Mouse (Mus musculus) bone marrow, adult 2 months (tissue): ENCODE measurements around the gene Erc2. TPM values are rescaled to one million over a fixed set of nuclear protein-coding genes. Genes with fewer than 3 reads are reported as not detected.

Experiments used
- H3K27ac ChIP-seq: fragments of 200-500 bp; 2 replicates; pipeline ENCODE4 v1.5.1; 2012; ENCODE audit warnings: low read depth, mild to moderate bottlenecking, control low read depth, inconsistent platforms, low read length; ENCODE audit not compliant: control insufficient read depth, poor library complexity, insufficient read depth
- H3K4me1 ChIP-seq: fragments of 200-500 bp; 2 replicates; pipeline ENCODE4 v1.6.1; 2011; ENCODE audit warnings: low read length; ENCODE audit not compliant: control insufficient read depth, insufficient read depth
- H3K4me3 ChIP-seq: fragments of 200-500 bp; replicated peaks from 2 replicates; pipeline ENCODE3; 2011; ENCODE audit warnings: mild to moderate bottlenecking, low read depth, low read length, control low read depth; ENCODE audit not compliant: control insufficient read depth
- CTCF ChIP-seq: fragments of 200-500 bp; IDR thresholded peaks from 2 replicates; pipeline ENCODE4 v1.5.1; 2011; ENCODE audit warnings: low read length, control low read depth; ENCODE audit not compliant: control insufficient read depth, insufficient read depth
- POLR2A ChIP-seq: fragments of 200-500 bp; IDR thresholded peaks from 2 replicates; pipeline ENCODE4 v1.6.1; 2011; ENCODE audit warnings: low read depth, mild to moderate bottlenecking, control low read depth, low read length, borderline replicate concordance; ENCODE audit not compliant: control insufficient read depth
- WGBS: fragments of 180-500 bp; shearing (Covaris S2); methylation state at CpG from one replicate; pipeline ENCODE4 v1.1.7; 2018; 5-methylcytosine and 5-hydroxymethylcytosine counted together
- polyA plus RNA-seq: library from polyadenylated mRNA; stranded (reverse); fragments of >200 nt; gene quantifications from 2 replicates; pipeline ENCODE4 v1.2.4, GENCODE M21; 2011; ENCODE audit warnings: low replicate concordance; ENCODE audit not compliant: missing spikeins, insufficient read depth, insufficient read length

Gene Erc2
- polyA plus RNA-seq, 1 experiment: not detected

- no peak for TF ChIP-seq CTCF
- TF ChIP-seq POLR2A: no peak
- no peak overlapping the region for H3K4me3 ChIP-seq
- H3K27ac ChIP-seq: no peak overlapping the region
- H3K4me1 ChIP-seq: no peaks in the 10 kb centered on the region
- 73% methylated on average over 6 of the region's 6 CpGs for WGBS
Observed at GRCm38 (mm10) chr14:28470212-28470611, 848.0 kb downstream of the Erc2 start.

DNA sequence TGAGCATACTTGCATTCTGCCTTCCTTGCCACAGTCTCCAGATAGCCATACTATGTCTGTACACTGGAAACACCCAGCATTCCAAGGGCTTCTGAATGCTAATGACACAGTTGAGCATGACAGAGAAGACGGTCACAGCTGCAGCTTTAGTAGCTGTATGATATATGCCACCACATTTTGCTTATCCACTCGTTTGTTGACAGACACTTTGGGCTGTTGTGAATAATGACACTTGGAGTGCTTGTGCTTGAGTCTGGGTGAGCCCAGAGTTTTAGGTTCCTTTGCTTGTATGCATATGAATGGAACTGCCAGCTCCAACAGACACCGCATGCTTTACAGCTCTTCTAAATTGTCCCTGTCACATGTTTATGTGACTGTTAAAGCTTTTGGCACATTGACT, 852.8 kb downstream of the Erc2 start:
- TF ChIP-seq POLR2A: no peak
- Histone ChIP-seq H3K27ac (no peak overlapping the region), H3K4me1 (no peaks in the 10 kb centered on the region), H3K4me3 (no peak overlapping the region)
- WGBS: 73% methylated on average over 3 of the region's 3 CpGs

DNA sequence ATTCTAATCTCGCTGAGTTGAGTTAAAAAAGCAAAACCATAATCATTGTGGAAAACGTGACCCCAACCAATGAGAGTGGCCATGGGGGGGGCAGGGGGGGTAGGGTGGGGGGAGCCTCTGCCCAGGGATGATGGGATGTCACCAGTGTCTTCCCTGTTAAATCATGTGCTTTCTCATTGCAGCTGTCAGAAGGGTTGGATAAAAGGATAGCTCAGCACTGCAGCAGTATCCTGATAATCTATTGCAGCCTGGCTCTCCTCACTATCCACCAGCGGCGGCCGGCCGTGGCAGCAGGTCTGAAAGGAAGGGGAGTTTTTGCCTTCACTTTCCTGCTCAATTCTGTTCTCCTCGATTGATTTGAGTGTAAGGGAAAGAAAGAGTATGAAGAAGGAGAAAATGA, 853.2 kb downstream of the Erc2 start:
- no peak for TF ChIP-seq POLR2A
- TF ChIP-seq CTCF: no peak
- H3K4me3 ChIP-seq: no peak overlapping the region
- WGBS: 57% methylated on average over 7 of the region's 7 CpGs
- no peak overlapping the region for H3K27ac ChIP-seq
- H3K4me1 ChIP-seq: no peaks in the 10 kb centered on the region

- Histone ChIP-seq H3K4me1 (no peaks in the 10 kb centered on the region), H3K27ac (no peak overlapping the region), H3K4me3 (no peak overlapping the region)
- 77% methylated on average over 3 of the region's 3 CpGs for WGBS
- TF ChIP-seq CTCF (no peak), POLR2A (no peak)
Observed at GRCm38 (mm10) chr14:28476746-28477145, 854.5 kb downstream of the Erc2 start.

GRCm38 (mm10) chr14:28480866-28481265, 858.6 kb downstream of the Erc2 start:
- 61% methylated on average over 1 of the region's 1 CpGs for WGBS
- Histone ChIP-seq H3K4me3 (no peak overlapping the region), H3K27ac (no peak overlapping the region), H3K4me1 (no peaks in the 10 kb centered on the region)
- TF ChIP-seq CTCF: no peak
- TF ChIP-seq POLR2A: no peak

DNA sequence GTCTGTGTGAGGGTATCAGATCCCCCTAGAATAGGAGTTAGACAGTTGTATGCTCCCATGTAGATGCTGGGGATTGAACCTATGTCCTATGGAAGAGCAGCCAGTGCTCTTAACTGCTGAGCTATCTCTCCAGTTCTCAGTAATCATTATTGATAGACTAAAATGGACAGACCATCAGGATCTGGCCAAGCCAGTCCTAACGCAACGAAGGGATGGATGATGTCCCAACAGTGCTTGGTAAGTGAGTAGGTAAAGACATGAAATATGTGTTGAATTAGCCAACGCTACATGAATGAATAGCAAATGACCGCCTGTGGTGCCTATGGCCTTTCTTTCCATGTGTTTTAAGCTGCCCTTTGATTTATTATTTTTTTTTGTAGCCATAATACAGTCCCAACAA, 871.6 kb downstream of the Erc2 start:
- Histone ChIP-seq H3K27ac (no peak overlapping the region), H3K4me3 (no peak overlapping the region), H3K4me1 (no peaks in the 10 kb centered on the region)
- 81% methylated on average over 4 of the region's 4 CpGs for WGBS
- TF ChIP-seq POLR2A: no peak
- no peak for TF ChIP-seq CTCF

DNA sequence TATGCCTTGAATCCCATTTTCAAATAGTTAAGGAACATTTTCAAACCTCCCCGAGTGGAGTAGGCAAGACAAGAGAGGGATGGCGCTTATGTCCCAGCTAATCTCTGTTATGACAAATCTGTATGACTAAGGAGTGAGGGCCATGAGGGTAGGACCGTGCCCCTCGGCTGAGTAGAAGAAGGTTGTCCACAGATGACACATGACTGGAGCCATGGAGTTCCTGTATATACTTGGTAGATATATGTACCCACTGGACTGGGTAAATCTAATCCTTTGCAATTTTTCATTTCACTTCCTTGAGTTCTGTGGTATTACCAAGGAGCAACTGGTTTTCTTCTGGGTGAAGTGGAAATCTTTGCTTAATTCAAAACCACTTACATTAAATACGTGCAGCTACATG, 872.0 kb downstream of the Erc2 start:
- TF ChIP-seq CTCF (no peak), POLR2A (no peak)
- 80% methylated on average over 5 of the region's 5 CpGs for WGBS
- Histone ChIP-seq H3K27ac (no peak overlapping the region), H3K4me1 (no peaks in the 10 kb centered on the region), H3K4me3 (no peak overlapping the region)

- 65% methylated on average over 12 of the region's 12 CpGs for WGBS
- H3K27ac ChIP-seq: no peak overlapping the region
- no peak overlapping the region for H3K4me3 ChIP-seq
- no peaks in the 10 kb centered on the region; the same call in 1 of the 2 replicates for H3K4me1 ChIP-seq
- TF ChIP-seq POLR2A (no peak), CTCF (no peak)
Observed at GRCm38 (mm10) chr14:28501216-28501878, 879.1 kb downstream of the Erc2 start.

GRCm38 (mm10) chr14:28503276-28503675, 881.0 kb downstream of the Erc2 start:
- Histone ChIP-seq H3K27ac (no peak overlapping the region), H3K4me1 (no peaks in the 10 kb centered on the region; the same call in 1 of the 2 replicates), H3K4me3 (no peak overlapping the region)
- TF ChIP-seq POLR2A: no peak
- TF ChIP-seq CTCF: no peak
- WGBS: 74% methylated on average over 2 of the region's 2 CpGs
